In the genomic region with DNA sequence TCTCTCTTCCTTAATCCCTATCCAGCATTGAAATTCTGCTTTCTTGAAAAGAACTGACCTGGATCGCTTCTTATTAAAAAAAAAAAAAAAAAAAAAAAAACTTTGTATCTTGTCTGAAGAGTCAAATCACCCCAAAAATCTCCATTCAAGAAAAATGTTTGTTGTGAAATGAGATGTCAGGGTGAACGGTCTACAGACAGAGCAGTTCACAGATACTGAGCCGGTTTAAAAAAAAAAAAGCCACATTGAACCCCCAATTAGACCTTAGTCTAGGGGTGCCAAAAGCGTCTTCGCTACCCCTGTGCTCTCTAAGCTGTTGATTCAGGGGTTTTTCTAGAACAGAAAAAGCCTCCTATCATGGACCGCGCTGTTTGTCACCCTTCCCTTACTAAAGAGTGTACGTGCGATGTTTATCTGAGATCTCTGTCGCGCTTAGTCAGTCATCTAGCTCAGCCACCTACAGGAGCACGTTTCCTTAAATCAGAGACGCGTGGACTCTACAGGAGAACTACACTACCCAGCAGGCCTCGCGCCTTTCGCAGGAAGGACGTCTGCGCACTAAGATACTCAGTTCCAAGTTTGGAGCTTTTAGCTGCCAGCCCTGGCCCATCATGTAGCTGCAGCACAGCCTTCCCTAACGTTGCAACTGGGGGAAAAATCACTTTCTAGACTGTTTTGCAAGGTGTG, we compare ENCODE assay signal across 8 mouse cellular contexts. TPM values are rescaled to one million over a fixed set of nuclear protein-coding genes. Genes with fewer than 3 reads are reported as not detected.
A peak's percentile ranks its signal among the peaks of the same experiment; 100 is the strongest.
DNase-seq lines count a peak whose midpoint lies in the region; ATAC-seq lines count a peak whose summit lies in the region.

Map2k6 (plus strand) TSS at position 570 of the 687 bp plus-strand sequence.

- no peaks in the 10 kb centered on the region for H3K36me3 ChIP-seq in hindbrain, embryonic 15.5 days

- H3K9ac ChIP-seq in hindbrain, embryonic 15.5 days: peak within 1 kb of the TSS; percentile 59

- H3K4me2 ChIP-seq in hindbrain, embryonic 15.5 days: peak within 1 kb of the TSS; percentile 61

- WGBS in hindbrain, embryonic 15.5 days: 9% methylated on average over 20 of the region's 20 CpGs

- 0 out of 2 replicates have a peak, but pooled peaks cover 2% of the 10 kb centered on the region for H3K27me3 ChIP-seq in hindbrain, embryonic 15.5 days

- no peaks in the 10 kb centered on the region for H3K9me3 ChIP-seq in hindbrain, embryonic 15.5 days

- peak within 1 kb of the TSS; percentile 68 for H3K4me3 ChIP-seq in hindbrain, embryonic 15.5 days

- H3K4me1 ChIP-seq in hindbrain, embryonic 15.5 days (replicated peaks): peaks cover 52% of the 10 kb centered on the region

- DNase-seq in gastrocnemius, adult 18-20 months (ENCODE audit: low spot score): peak; percentile 88
- peak; percentile 84 for DNase-seq in left cerebral cortex, adult 11 months (ENCODE audit: low spot score)
- DNase-seq in lung, postnatal 36 days: peak; percentile 91
- DNase-seq in retina, embryonic 14.5 days (ENCODE audit: low spot score): peak; percentile 84
- peak; percentile 80 to 86 for DNase-seq in thymus, postnatal 36 days

- H3K27ac ChIP-seq in hindbrain, embryonic 15.5 days (replicated peaks): peak within 1 kb of the TSS; percentile 65

- peak; percentile 99 for ATAC-seq in activated CD4-positive, CD25-positive, alpha-beta regulatory T cell, adult 4 months
- peak; percentile 98 for ATAC-seq in common myeloid progenitor, adult 5-6 weeks (replicated peaks; ENCODE audit: low read depth, poor library complexity, severe bottlenecking)
- peak; percentile 94 for ATAC-seq in hindbrain, embryonic 15.5 days (ENCODE audit: low FRiP score, low read depth)

RNA-seq across cellular contexts. Expression of gene Map2k6, which starts in this region (rescaled TPM):
- polyA plus RNA-seq in activated CD4-positive, CD25-positive, alpha-beta regulatory T cell, adult 4 months (2017; shearing (Covaris generic)): 1 to 10 TPM; 5.7 to 7.7 TPM
- total RNA-seq in common myeloid progenitor, adult 5-6 weeks (2017): 16.0 and 19.9 TPM in 2 replicates
- total RNA-seq in gastrocnemius, adult 18-20 months (2021): 10 to 100 TPM; 39.2 to 49.0 TPM
- polyA plus RNA-seq in hindbrain, embryonic 15.5 days (2015; fragmentation: Nextera tagmentation; extraction: Ambion mirVana): 25.4 and 26.2 TPM in 2 replicates

Comparison
In these comparisons a context has a peak if more than half of its experiments do, and no peak if none do; other contexts are left out.
1. Peak in every context shown above with its lines: DNase-seq, ATAC-seq, H3K4me3 ChIP-seq and H3K27ac ChIP-seq.